Mouse (Mus musculus): Measurements from ENCODE around the gene Chil1. TPM values are rescaled to one million over a fixed set of nuclear protein-coding genes. Genes with fewer than 3 reads are reported as not detected.

The Chil1 gene
- polyA plus RNA-seq, 1 experiment from 2014 or later, result 19.9 TPM

DNA sequence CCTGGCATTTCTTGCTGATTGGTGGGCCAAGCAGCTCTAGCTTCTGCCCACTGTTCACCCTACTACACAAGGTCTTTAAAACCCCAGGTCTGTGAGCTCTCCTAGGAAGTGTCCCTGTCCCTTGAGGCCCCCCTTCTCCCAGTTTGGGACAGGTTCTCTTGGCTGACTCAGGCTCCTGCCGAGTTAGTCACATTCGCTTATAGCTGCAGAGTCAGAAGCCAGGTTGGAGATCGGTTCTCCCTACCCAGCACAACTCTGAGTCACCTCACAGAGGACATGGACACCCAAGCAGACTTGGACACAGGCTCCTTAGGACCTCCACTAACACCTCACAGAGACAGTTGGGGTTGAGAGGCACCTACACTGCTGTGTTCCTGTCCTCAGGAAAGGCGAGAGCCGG, 9.2 kb downstream of the Chil1 start:
- no peak overlapping the region for H3K9ac ChIP-seq (ENCODE audit: low read depth, low read length)
- no peak overlapping the region for H3K27ac ChIP-seq (ENCODE audit: low read length)

GRCm38 (mm10) chr1:134192024-134192423, 10.0 kb downstream of the Chil1 start:
- Histone ChIP-seq H3K4me3 (ENCODE audit: low read depth, low read length) (no peak overlapping the region), H3K36me3 (ENCODE audit: control insufficient read depth, insufficient read depth) (no peaks in the 10 kb centered on the region), H3K27ac (ENCODE audit: low read length) (no peak overlapping the region), H3K9me3 (replicated peaks; ENCODE audit: control insufficient read depth, low read length) (no peaks in the 10 kb centered on the region), H3K4me2 (ENCODE audit: low read depth, low read length) (no peak overlapping the region), H3K27me3 (ENCODE audit: control insufficient read depth, insufficient read depth, low read depth, low read length) (no peaks in the 10 kb centered on the region), H3K4me1 (ENCODE audit: control insufficient read depth, low read depth, low read length) (no peaks in the 10 kb centered on the region), H3K9ac (ENCODE audit: low read depth, low read length) (no peak overlapping the region)
- WGBS (ENCODE audit: insufficient replicate concordance), result 30% methylated on average over 4 of the region's 4 CpGs
- no peak for ATAC-seq (ENCODE audit: low read depth)

More for the DNA sequence above, 9.2 kb downstream of the Chil1 start:
- H3K36me3 ChIP-seq (ENCODE audit: control insufficient read depth, insufficient read depth), result no peaks in the 10 kb centered on the region
- ATAC-seq (ENCODE audit: low read depth), result no peak
- no peaks in the 10 kb centered on the region for H3K4me1 ChIP-seq (ENCODE audit: control insufficient read depth, low read depth, low read length)
- 62% methylated on average over 5 of the region's 5 CpGs for WGBS (ENCODE audit: insufficient replicate concordance)
- H3K4me3 ChIP-seq (ENCODE audit: low read depth, low read length), result no peak overlapping the region
- no peaks in the 10 kb centered on the region for H3K9me3 ChIP-seq (replicated peaks; ENCODE audit: control insufficient read depth, low read length)
- no peaks in the 10 kb centered on the region for H3K27me3 ChIP-seq (ENCODE audit: control insufficient read depth, insufficient read depth, low read depth, low read length)
- no peak overlapping the region for H3K4me2 ChIP-seq (ENCODE audit: low read depth, low read length)

DNA sequence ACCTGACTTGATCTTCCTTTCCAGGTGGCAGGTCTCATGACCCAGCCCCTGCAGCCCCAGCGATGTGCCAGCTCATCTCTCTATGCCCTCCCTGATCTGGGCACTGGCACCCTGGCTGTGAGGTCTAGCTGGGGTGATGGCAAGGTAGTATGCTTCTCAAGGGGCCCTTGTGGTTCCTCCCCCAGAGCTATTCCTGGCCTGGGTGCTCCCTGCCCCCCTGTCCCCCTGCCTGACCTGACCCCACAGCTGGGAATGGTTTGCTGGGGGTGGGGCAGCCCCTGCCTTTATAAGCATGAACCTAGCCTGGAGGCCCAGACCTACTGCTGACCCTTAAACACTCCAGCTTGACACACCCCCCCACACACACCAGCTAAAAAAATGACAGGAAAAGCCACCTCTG, 11.2 kb downstream of the Chil1 start, which contains the start of gene Mybph:
TSS of gene Mybph (plus strand) at position 323 of the 400 bp plus-strand sequence.
- H3K4me1 ChIP-seq (ENCODE audit: control insufficient read depth, low read depth, low read length), result no peaks in the 10 kb centered on the region
- H3K27me3 ChIP-seq (ENCODE audit: control insufficient read depth, insufficient read depth, low read depth, low read length), result no peaks in the 10 kb centered on the region
- no peaks in the 10 kb centered on the region for H3K9me3 ChIP-seq (replicated peaks; ENCODE audit: control insufficient read depth, low read length)
- WGBS (ENCODE audit: insufficient replicate concordance), result 67% methylated on average over 1 of the region's 1 CpGs
- no peak within 1 kb of the TSS for H3K4me3 ChIP-seq (ENCODE audit: low read depth, low read length)
- H3K27ac ChIP-seq (ENCODE audit: low read length), result no peak within 1 kb of the TSS
- ATAC-seq (ENCODE audit: low read depth), result no peak
- H3K36me3 ChIP-seq (ENCODE audit: control insufficient read depth, insufficient read depth), result no peaks in the 10 kb centered on the region
- no peak within 1 kb of the TSS for H3K9ac ChIP-seq (ENCODE audit: low read depth, low read length)
- H3K4me2 ChIP-seq (ENCODE audit: low read depth, low read length), result no peak within 1 kb of the TSS

GRCm38 (mm10) chr1:134193674-134194197, 11.8 kb downstream of the Chil1 start:
- H3K4me3 ChIP-seq (ENCODE audit: low read depth, low read length), result no peak overlapping the region
- ATAC-seq (ENCODE audit: low read depth), result no peak
- H3K27me3 ChIP-seq (ENCODE audit: control insufficient read depth, insufficient read depth, low read depth, low read length), result no peaks in the 10 kb centered on the region
- no peaks in the 10 kb centered on the region for H3K4me1 ChIP-seq (ENCODE audit: control insufficient read depth, low read depth, low read length)
- no peaks in the 10 kb centered on the region for H3K36me3 ChIP-seq (ENCODE audit: control insufficient read depth, insufficient read depth)
- H3K9ac ChIP-seq (ENCODE audit: low read depth, low read length), result no peak overlapping the region
- 52% methylated on average over 7 of the region's 7 CpGs for WGBS (ENCODE audit: insufficient replicate concordance)
- no peaks in the 10 kb centered on the region for H3K9me3 ChIP-seq (replicated peaks; ENCODE audit: control insufficient read depth, low read length)
- no peak overlapping the region for H3K27ac ChIP-seq (ENCODE audit: low read length)
- H3K4me2 ChIP-seq (ENCODE audit: low read depth, low read length), result no peak overlapping the region

GRCm38 (mm10) chr1:134194298-134195022, 12.5 kb downstream of the Chil1 start:
- Histone ChIP-seq H3K27ac (ENCODE audit: low read length) (no peak overlapping the region), H3K4me2 (ENCODE audit: low read depth, low read length) (no peak overlapping the region), H3K4me3 (ENCODE audit: low read depth, low read length) (no peak overlapping the region), H3K9me3 (replicated peaks; ENCODE audit: control insufficient read depth, low read length) (no peaks in the 10 kb centered on the region), H3K27me3 (ENCODE audit: control insufficient read depth, insufficient read depth, low read depth, low read length) (no peaks in the 10 kb centered on the region), H3K9ac (ENCODE audit: low read depth, low read length) (no peak overlapping the region), H3K36me3 (ENCODE audit: control insufficient read depth, insufficient read depth) (no peaks in the 10 kb centered on the region), H3K4me1 (ENCODE audit: control insufficient read depth, low read depth, low read length) (no peaks in the 10 kb centered on the region)
- 61% methylated on average over 16 of the region's 16 CpGs for WGBS (ENCODE audit: insufficient replicate concordance)
- ATAC-seq (ENCODE audit: low read depth), result no peak

DNA sequence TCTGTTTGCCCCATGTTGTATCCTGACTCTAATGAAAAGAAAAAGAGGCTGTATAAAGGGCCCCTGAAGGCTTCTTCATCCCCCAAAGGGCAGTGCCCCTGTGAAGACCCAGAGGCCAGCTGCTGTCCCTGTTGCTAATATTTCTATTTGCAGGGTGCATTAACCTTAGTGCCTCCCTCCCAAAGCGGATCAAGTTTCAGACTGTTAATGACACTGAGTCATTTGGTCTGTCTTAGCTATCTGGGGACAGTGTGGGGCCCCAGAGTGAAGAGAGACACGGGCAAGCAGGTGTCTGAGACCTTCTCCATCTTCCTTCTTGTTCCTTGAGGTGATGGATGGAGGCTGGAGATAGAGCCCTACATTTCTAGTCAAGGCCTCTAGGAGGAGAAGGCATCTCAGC, 13.1 kb downstream of the Chil1 start:
- no peak overlapping the region for H3K9ac ChIP-seq (ENCODE audit: low read depth, low read length)
- H3K9me3 ChIP-seq (replicated peaks; ENCODE audit: control insufficient read depth, low read length), result no peaks in the 10 kb centered on the region
- no peak overlapping the region for H3K4me3 ChIP-seq (ENCODE audit: low read depth, low read length)
- H3K27ac ChIP-seq (ENCODE audit: low read length), result no peak overlapping the region
- H3K27me3 ChIP-seq (ENCODE audit: control insufficient read depth, insufficient read depth, low read depth, low read length), result no peaks in the 10 kb centered on the region
- H3K4me1 ChIP-seq (ENCODE audit: control insufficient read depth, low read depth, low read length), result no peaks in the 10 kb centered on the region
- H3K36me3 ChIP-seq (ENCODE audit: control insufficient read depth, insufficient read depth), result no peaks in the 10 kb centered on the region
- ATAC-seq (ENCODE audit: low read depth), result no peak
- 26% methylated on average over 2 of the region's 2 CpGs for WGBS (ENCODE audit: insufficient replicate concordance)
- H3K4me2 ChIP-seq (ENCODE audit: low read depth, low read length), result no peak overlapping the region

GRCm38 (mm10) chr1:134195571-134195970, 13.6 kb downstream of the Chil1 start:
- Histone ChIP-seq H3K9me3 (replicated peaks; ENCODE audit: control insufficient read depth, low read length) (no peaks in the 10 kb centered on the region), H3K4me3 (ENCODE audit: low read depth, low read length) (no peak overlapping the region), H3K4me1 (ENCODE audit: control insufficient read depth, low read depth, low read length) (no peaks in the 10 kb centered on the region), H3K27me3 (ENCODE audit: control insufficient read depth, insufficient read depth, low read depth, low read length) (no peaks in the 10 kb centered on the region), H3K27ac (ENCODE audit: low read length) (no peak overlapping the region), H3K36me3 (ENCODE audit: control insufficient read depth, insufficient read depth) (no peaks in the 10 kb centered on the region), H3K4me2 (ENCODE audit: low read depth, low read length) (no peak overlapping the region), H3K9ac (ENCODE audit: low read depth, low read length) (no peak overlapping the region)
- ATAC-seq (ENCODE audit: low read depth), result peak; percentile 40; the same call in 1 of the 2 replicates
- WGBS (ENCODE audit: insufficient replicate concordance), result 12% methylated on average over 3 of the region's 3 CpGs

GRCm38 (mm10) chr1:134195979-134196378, 14.0 kb downstream of the Chil1 start:
- Histone ChIP-seq H3K4me2 (ENCODE audit: low read depth, low read length) (no peak overlapping the region), H3K27me3 (ENCODE audit: control insufficient read depth, insufficient read depth, low read depth, low read length) (no peaks in the 10 kb centered on the region), H3K27ac (ENCODE audit: low read length) (no peak overlapping the region), H3K4me1 (ENCODE audit: control insufficient read depth, low read depth, low read length) (no peaks in the 10 kb centered on the region), H3K9ac (ENCODE audit: low read depth, low read length) (no peak overlapping the region), H3K9me3 (replicated peaks; ENCODE audit: control insufficient read depth, low read length) (no peaks in the 10 kb centered on the region), H3K36me3 (ENCODE audit: control insufficient read depth, insufficient read depth) (no peaks in the 10 kb centered on the region), H3K4me3 (ENCODE audit: low read depth, low read length) (no peak overlapping the region)
- ATAC-seq (ENCODE audit: low read depth), result no peak
- WGBS (ENCODE audit: insufficient replicate concordance), result 59% methylated on average over 4 of the region's 4 CpGs

- no peak overlapping the region for H3K4me3 ChIP-seq (ENCODE audit: low read depth, low read length)
- ATAC-seq (ENCODE audit: low read depth), result peak; percentile 35
- no peaks in the 10 kb centered on the region for H3K36me3 ChIP-seq (ENCODE audit: control insufficient read depth, insufficient read depth)
- WGBS (ENCODE audit: insufficient replicate concordance), result 31% methylated on average over 4 of the region's 4 CpGs
- H3K4me1 ChIP-seq (ENCODE audit: control insufficient read depth, low read depth, low read length), result no peaks in the 10 kb centered on the region
- H3K27me3 ChIP-seq (ENCODE audit: control insufficient read depth, insufficient read depth, low read depth, low read length), result no peaks in the 10 kb centered on the region
- H3K9me3 ChIP-seq (replicated peaks; ENCODE audit: control insufficient read depth, low read length), result no peaks in the 10 kb centered on the region
- no peak overlapping the region for H3K9ac ChIP-seq (ENCODE audit: low read depth, low read length)
- no peak overlapping the region for H3K4me2 ChIP-seq (ENCODE audit: low read depth, low read length)
- no peak overlapping the region for H3K27ac ChIP-seq (ENCODE audit: low read length)
Observed at GRCm38 (mm10) chr1:134196386-134196785, 14.4 kb downstream of the Chil1 start.
